Mouse (Mus musculus) neural tube, embryonic 13.5 days (tissue): ENCODE data around the gene AI661453. TPM values are rescaled to one million over a fixed set of nuclear protein-coding genes. Genes with fewer than 3 reads are reported as not detected.
"Not testable (repeated sequence)": the region's sequence is repeated elsewhere in the genome, so short reads cannot be mapped to it uniquely, and the experiment has no call there.

Experiments used
- ATAC-seq: fragments of 200-750 bp; cut with Nextera tagmentation; 2 replicates; pipeline ENCODE4 v1.8.0; 2017; ENCODE audit warnings: low read depth, mild to moderate bottlenecking, moderate TSS enrichment, moderate library complexity
- H3K27ac ChIP-seq: fragments of 300-500 bp; sonication (generic); replicated peaks from 2 replicates; pipeline ENCODE4 v1.5.1; 2015; ENCODE audit warnings: moderate library complexity, mild to moderate bottlenecking, inconsistent platforms
- H3K27me3 ChIP-seq: fragments of 300-500 bp; sonication (generic); 2 replicates; pipeline ENCODE4 v1.6.1; 2015; ENCODE audit warnings: mild to moderate bottlenecking, inconsistent platforms
- H3K36me3 ChIP-seq: fragments of 300-500 bp; sonication (generic); 2 replicates; pipeline ENCODE4 v1.6.1; 2015; ENCODE audit warnings: mild to moderate bottlenecking, inconsistent platforms
- H3K4me1 ChIP-seq: fragments of 300-500 bp; sonication (generic); replicated peaks from 2 replicates; pipeline ENCODE4 v1.6.1; 2015; ENCODE audit warnings: inconsistent platforms
- H3K4me2 ChIP-seq: fragments of 300-500 bp; sonication (generic); 2 replicates; pipeline ENCODE4 v1.6.1; 2015; ENCODE audit warnings: inconsistent platforms, mild to moderate bottlenecking, moderate library complexity
- H3K4me3 ChIP-seq: fragments of 300-500 bp; sonication (generic); 2 replicates; pipeline ENCODE4 v1.5.1; 2015; ENCODE audit warnings: mild to moderate bottlenecking, inconsistent platforms
- H3K9ac ChIP-seq: fragments of 300-500 bp; sonication (generic); 2 replicates; pipeline ENCODE4 v1.6.1; 2015; ENCODE audit warnings: moderate library complexity, mild to moderate bottlenecking, inconsistent platforms
- H3K9me3 ChIP-seq: fragments of 300-500 bp; sonication (generic); 2 replicates; pipeline ENCODE4 v1.6.1; 2016; ENCODE audit warnings: inconsistent platforms
- WGBS: fragments of 180-500 bp; shearing (Covaris S2); methylation state at CpG from one replicate; pipeline ENCODE4 v1.1.7; 2015; 5-methylcytosine and 5-hydroxymethylcytosine counted together
- polyA plus RNA-seq: library from polyadenylated mRNA; unstranded; fragments of >200 nt; fragmentation: Nextera tagmentation; extraction: Ambion mirVana; gene quantifications from 2 replicates; pipeline ENCODE4 v1.2.1, GENCODE M21; 2015

AI661453 gene
- polyA plus RNA-seq, 1 experiment from 2014 or later: 0.20 TPM

- ATAC-seq, H3K36me3 ChIP-seq, H3K27me3 ChIP-seq, H3K9ac ChIP-seq, H3K27ac ChIP-seq, H3K4me2 ChIP-seq, H3K4me1 ChIP-seq, H3K9me3 ChIP-seq, H3K4me3 ChIP-seq: not testable (repeated sequence)
- WGBS: 94% methylated on average over 1 of the region's 1 CpGs
Measured at GRCm38 (mm10) chr17:47422616-47423015, 13.8 kb upstream of the AI661453 start.

- peaks cover 9% of the 10 kb centered on the region; the same call in 1 of the 2 replicates for H3K4me1 ChIP-seq
- no peak for ATAC-seq
- WGBS: 78% methylated on average over 6 of the region's 6 CpGs
Measured at GRCm38 (mm10) chr17:47424186-47424585, 12.2 kb upstream of the AI661453 start.

GRCm38 (mm10) chr17:47427316-47427715 lies 9.1 kb upstream of the AI661453 start:
- WGBS: 82% methylated on average over 6 of the region's 6 CpGs
- no peak overlapping the region for H3K4me3 ChIP-seq
- H3K4me2 ChIP-seq: no peak overlapping the region
- H3K27me3 ChIP-seq: 0 out of 2 replicates have a peak, but pooled peaks cover 6% of the 10 kb centered on the region
- H3K27ac ChIP-seq: no peak overlapping the region
- peaks cover 11% of the 10 kb centered on the region; the same call in 1 of the 2 replicates for H3K4me1 ChIP-seq
- H3K36me3 ChIP-seq: no peaks in the 10 kb centered on the region
- ATAC-seq: no peak
- H3K9ac ChIP-seq: no peak overlapping the region
- no peaks in the 10 kb centered on the region for H3K9me3 ChIP-seq

More at GRCm38 (mm10) chr17:47424186-47424585, 12.2 kb upstream of the AI661453 start:
- Histone ChIP-seq H3K27me3 (no peaks in the 10 kb centered on the region), H3K27ac (no peak overlapping the region), H3K9ac (no peak overlapping the region), H3K4me3 (no peak overlapping the region), H3K4me2 (no peak overlapping the region), H3K36me3 (no peaks in the 10 kb centered on the region), H3K9me3 (no peaks in the 10 kb centered on the region)

GRCm38 (mm10) chr17:47428831-47429304 lies 7.5 kb upstream of the AI661453 start:
- WGBS: 3% methylated on average over 8 of the region's 8 CpGs
- H3K9me3 ChIP-seq: no peaks in the 10 kb centered on the region
- H3K4me3 ChIP-seq: no peak overlapping the region
- no peak overlapping the region for H3K9ac ChIP-seq
- H3K27me3 ChIP-seq: 0 out of 2 replicates have a peak, but pooled peaks cover 9% of the 10 kb centered on the region
- peak; percentile 65; the same call in 1 of the 2 replicates for ATAC-seq
- no peaks in the 10 kb centered on the region for H3K36me3 ChIP-seq
- H3K4me1 ChIP-seq: peaks cover 11% of the 10 kb centered on the region; the same call in 1 of the 2 replicates
- H3K4me2 ChIP-seq: peak overlapping the region; percentile 34
- no peak overlapping the region for H3K27ac ChIP-seq

GRCm38 (mm10) chr17:47430815-47431214 lies 5.6 kb upstream of the AI661453 start:
- Histone ChIP-seq H3K27ac (no peak overlapping the region), H3K9me3 (no peaks in the 10 kb centered on the region), H3K27me3 (peaks cover 19% of the 10 kb centered on the region), H3K4me3 (no peak overlapping the region), H3K4me1 (peaks cover 11% of the 10 kb centered on the region; the same call in 1 of the 2 replicates), H3K36me3 (no peaks in the 10 kb centered on the region), H3K9ac (no peak overlapping the region), H3K4me2 (no peak overlapping the region)
- 78% methylated on average over 5 of the region's 5 CpGs for WGBS
- no peak for ATAC-seq

- H3K4me3 ChIP-seq: peak within 1 kb of the TSS; percentile 40
- H3K9me3 ChIP-seq: no peaks in the 10 kb centered on the region
- no peak within 1 kb of the TSS for H3K27ac ChIP-seq
- peak within 1 kb of the TSS; percentile 70 for H3K4me2 ChIP-seq
- peak within 1 kb of the TSS; percentile 63 for H3K9ac ChIP-seq
- H3K4me1 ChIP-seq: peaks cover 21% of the 10 kb centered on the region
- ATAC-seq: no peak
- 2% methylated on average over 25 of the region's 25 CpGs for WGBS
- no peaks in the 10 kb centered on the region for H3K36me3 ChIP-seq
- H3K27me3 ChIP-seq: peaks cover 55% of the 10 kb centered on the region
Measured at GRCm38 (mm10) chr17:47436907-47437547, 612 bp downstream of the AI661453 start, which contains the start of gene 1700001C19Rik. Gene 1700001C19Rik, minus strand, starts transcription at chr17:47437376.

- Histone ChIP-seq H3K4me3 (no peak overlapping the region), H3K4me1 (peaks cover 21% of the 10 kb centered on the region), H3K27ac (no peak overlapping the region), H3K36me3 (no peaks in the 10 kb centered on the region), H3K4me2 (no peak overlapping the region), H3K9me3 (no peaks in the 10 kb centered on the region), H3K27me3 (peaks cover 54% of the 10 kb centered on the region), H3K9ac (no peak overlapping the region)
- no peak for ATAC-seq
- 63% methylated on average over 6 of the region's 6 CpGs for WGBS
Measured at GRCm38 (mm10) chr17:47438611-47439010, 2.2 kb downstream of the AI661453 start.

GRCm38 (mm10) chr17:47439396-47440028 lies 3.1 kb downstream of the AI661453 start:
- H3K4me2 ChIP-seq: no peak overlapping the region
- 32% methylated on average over 9 of the region's 9 CpGs for WGBS

GRCm38 (mm10) chr17:47440359-47440890 lies 4.0 kb downstream of the AI661453 start:
- no peaks in the 10 kb centered on the region for H3K9me3 ChIP-seq
- peaks cover 21% of the 10 kb centered on the region for H3K4me1 ChIP-seq
- WGBS: 4% methylated on average over 9 of the region's 9 CpGs
- no peak overlapping the region for H3K9ac ChIP-seq
- H3K36me3 ChIP-seq: no peaks in the 10 kb centered on the region
- no peak overlapping the region for H3K4me2 ChIP-seq
- H3K27ac ChIP-seq: peak overlapping the region; percentile 53
- no peak overlapping the region for H3K4me3 ChIP-seq
- peaks cover 44% of the 10 kb centered on the region for H3K27me3 ChIP-seq
- peak; percentile 44; the same call in 1 of the 2 replicates for ATAC-seq

More at GRCm38 (mm10) chr17:47439396-47440028, 3.1 kb downstream of the AI661453 start:
- Histone ChIP-seq H3K4me3 (no peak overlapping the region), H3K9me3 (no peaks in the 10 kb centered on the region), H3K9ac (no peak overlapping the region), H3K36me3 (no peaks in the 10 kb centered on the region), H3K27ac (peak overlapping the region; percentile 53; the same call in 1 of the 2 replicates), H3K4me1 (peaks cover 21% of the 10 kb centered on the region), H3K27me3 (peaks cover 51% of the 10 kb centered on the region)
- no peak for ATAC-seq

GRCm38 (mm10) chr17:47441296-47442051 lies 5.1 kb downstream of the AI661453 start:
- Histone ChIP-seq H3K27ac (0 out of 2 replicates have a peak overlapping the region, but pooled peaks have one; percentile 1), H3K4me1 (peaks cover 17% of the 10 kb centered on the region), H3K9me3 (no peaks in the 10 kb centered on the region), H3K4me3 (no peak overlapping the region), H3K4me2 (no peak overlapping the region), H3K9ac (no peak overlapping the region), H3K36me3 (no peaks in the 10 kb centered on the region), H3K27me3 (peaks cover 35% of the 10 kb centered on the region)
- 78% methylated on average over 19 of the region's 19 CpGs for WGBS
- ATAC-seq: no peak

GRCm38 (mm10) chr17:47442271-47442670 lies 5.9 kb downstream of the AI661453 start:
- no peaks in the 10 kb centered on the region for H3K36me3 ChIP-seq
- 79% methylated on average over 3 of the region's 3 CpGs for WGBS

More at GRCm38 (mm10) chr17:47442271-47442670, 5.9 kb downstream of the AI661453 start:
- no peak overlapping the region for H3K4me2 ChIP-seq
- H3K4me3 ChIP-seq: no peak overlapping the region
- H3K27ac ChIP-seq: no peak overlapping the region
- no peaks in the 10 kb centered on the region for H3K9me3 ChIP-seq
- H3K27me3 ChIP-seq: peaks cover 27% of the 10 kb centered on the region
- no peak for ATAC-seq
- no peak overlapping the region for H3K9ac ChIP-seq
- peaks cover 9% of the 10 kb centered on the region for H3K4me1 ChIP-seq
